Mouse (Mus musculus) neural tube, embryonic 11.5 days (tissue): Measurements from ENCODE around the gene Zfp784. TPM values are rescaled to one million over a fixed set of nuclear protein-coding genes. Genes with fewer than 3 reads are reported as not detected.
A peak's percentile ranks its signal among the peaks of the same experiment; 100 is the strongest.
"Not testable (repeated sequence)": the region's sequence is repeated elsewhere in the genome, so short reads cannot be mapped to it uniquely, and the experiment has no call there.

ENCODE experiments used
- ATAC-seq: fragments of 200-750 bp; cut with Nextera tagmentation; 2 replicates; pipeline ENCODE4 v1.8.0; 2017; ENCODE audit warnings: moderate number of reproducible peaks, mild to moderate bottlenecking, moderate TSS enrichment, moderate library complexity; ENCODE audit not compliant: insufficient read depth, low FRiP score, low TSS enrichment
- DNase-seq: peaks from one replicate; pipeline ENCODE4 v3.0.0-alpha.2; 2015; ENCODE audit warnings: low spot score
- H3K27ac ChIP-seq: fragments of 300-500 bp; sonication (generic); 2 replicates; pipeline ENCODE4 v1.5.1; 2014; ENCODE audit warnings: low read depth, mild to moderate bottlenecking, low read length
- H3K27me3 ChIP-seq: fragments of 300-500 bp; sonication (generic); 2 replicates; pipeline ENCODE4 v1.6.1; 2014; ENCODE audit warnings: mild to moderate bottlenecking, low read length, mixed read lengths; ENCODE audit not compliant: control insufficient read depth, insufficient read depth
- H3K36me3 ChIP-seq: fragments of 300-500 bp; sonication (generic); 2 replicates; pipeline ENCODE4 v1.6.1; 2014; ENCODE audit warnings: mild to moderate bottlenecking, low read length, moderate library complexity, mixed read lengths; ENCODE audit not compliant: control insufficient read depth, insufficient read depth
- H3K4me1 ChIP-seq: fragments of 300-500 bp; sonication (generic); 2 replicates; pipeline ENCODE4 v1.6.1; 2014; ENCODE audit warnings: low read length, mixed read lengths; ENCODE audit not compliant: control insufficient read depth, insufficient read depth
- H3K4me2 ChIP-seq: fragments of 300-500 bp; sonication (generic); 2 replicates; pipeline ENCODE4 v1.6.1; 2014; ENCODE audit warnings: low read depth, mild to moderate bottlenecking, moderate library complexity
- H3K4me3 ChIP-seq: fragments of 300-500 bp; sonication (generic); 2 replicates; pipeline ENCODE4 v1.5.1; 2014; ENCODE audit warnings: low read depth, low read length
- H3K9ac ChIP-seq: fragments of 300-500 bp; sonication (generic); 2 replicates; pipeline ENCODE4 v1.6.1; 2014; ENCODE audit warnings: mild to moderate bottlenecking, low read length
- H3K9me3 ChIP-seq: fragments of 300-500 bp; sonication (generic); 2 replicates; pipeline ENCODE4 v1.6.1; 2016; ENCODE audit warnings: low read length; ENCODE audit not compliant: control insufficient read depth
- WGBS: fragments of 180-500 bp; shearing (Covaris S2); extraction: QIAGEN DNeasy Blood & Tissue Kit; methylation state at CpG from one replicate; pipeline ENCODE4 v1.1.7; 2014; 5-methylcytosine and 5-hydroxymethylcytosine counted together
- polyA plus RNA-seq: library from polyadenylated mRNA; unstranded; fragments of >200 nt; fragmentation: Nextera tagmentation; extraction: Ambion mirVana; gene quantifications from 2 replicates; pipeline ENCODE4 v1.2.1, GENCODE M21; 2014

Zfp784 gene
- polyA plus RNA-seq, 1 experiment from 2014 or later: 3.2 TPM

GRCm38 (mm10) chr7:5020685-5021084 lies 17.6 kb downstream of the Zfp784 start:
- Histone ChIP-seq H3K27me3 (no peaks in the 10 kb centered on the region), H3K4me1 (peaks cover 7% of the 10 kb centered on the region), H3K27ac (peak overlapping the region; percentile 83), H3K4me2 (peak overlapping the region; percentile 81), H3K4me3 (peak overlapping the region; percentile 82), H3K36me3 (peaks cover 7% of the 10 kb centered on the region), H3K9ac (peak overlapping the region; percentile 83), H3K9me3 (no peaks in the 10 kb centered on the region)
- ATAC-seq: peak; percentile 1; the same call in 1 of the 2 replicates
- DNase-seq: no peak
- WGBS: under 1% methylated on average over 12 of the region's 15 CpGs

- ATAC-seq: peak; percentile 89
These were observed 18.1 kb downstream of the Zfp784 start, which contains the start of the genes Zfp865 and Ccdc106 for GRCm38 (mm10) chr7:5020000-5020681. TSS of gene Zfp865 (plus strand) at chr7:5020376. TSS of gene Ccdc106 (plus strand) at chr7:5020553.

GRCm38 (mm10) chr7:5019576-5019975 lies 18.7 kb downstream of the Zfp784 start:
- H3K27me3 ChIP-seq, H3K9me3 ChIP-seq, H3K36me3 ChIP-seq, DNase-seq, ATAC-seq, H3K4me1 ChIP-seq: not testable (repeated sequence)
- 28% methylated on average over 8 of the region's 8 CpGs for WGBS
- H3K4me3 ChIP-seq: peak overlapping the region; percentile 82
- H3K4me2 ChIP-seq: peak overlapping the region; percentile 81
- H3K9ac ChIP-seq: peak overlapping the region; percentile 83
- H3K27ac ChIP-seq: peak overlapping the region; percentile 58; the same call in 1 of the 2 replicates

More at GRCm38 (mm10) chr7:5020000-5020681, 18.1 kb downstream of the Zfp784 start, which contains the start of the genes Zfp865 and Ccdc106:
- Histone ChIP-seq H3K36me3 (peaks cover 5% of the 10 kb centered on the region), H3K27ac (peak within 1 kb of the TSS; percentile 83), H3K4me2 (peak within 1 kb of the TSS; percentile 81), H3K9ac (peak within 1 kb of the TSS; percentile 83), H3K4me1 (peaks cover 7% of the 10 kb centered on the region), H3K27me3 (no peaks in the 10 kb centered on the region), H3K4me3 (peak within 1 kb of the TSS; percentile 82), H3K9me3 (no peaks in the 10 kb centered on the region)
- 1% methylated on average over 48 of the region's 49 CpGs for WGBS
- peak; percentile 99 for DNase-seq

GRCm38 (mm10) chr7:5017931-5018330 lies 20.3 kb downstream of the Zfp784 start:
- Histone ChIP-seq H3K36me3 (peaks cover 2% of the 10 kb centered on the region; the same call in 1 of the 2 replicates), H3K27me3 (no peaks in the 10 kb centered on the region), H3K27ac (no peak overlapping the region), H3K4me1 (peaks cover 10% of the 10 kb centered on the region), H3K9ac (no peak overlapping the region), H3K4me2 (no peak overlapping the region), H3K9me3 (no peaks in the 10 kb centered on the region), H3K4me3 (no peak overlapping the region)
- ATAC-seq (no peak), DNase-seq (no peak)
- WGBS: 96% methylated on average over 21 of the region's 21 CpGs

- H3K27ac ChIP-seq: no peak overlapping the region
- H3K4me1 ChIP-seq: peaks cover 10% of the 10 kb centered on the region
- H3K27me3 ChIP-seq: no peaks in the 10 kb centered on the region
- H3K36me3 ChIP-seq: peaks cover 6% of the 10 kb centered on the region
- ATAC-seq: no peak
- 92% methylated on average over 16 of the region's 16 CpGs for WGBS
- H3K9me3 ChIP-seq: no peaks in the 10 kb centered on the region
- DNase-seq: no peak
- no peak overlapping the region for H3K9ac ChIP-seq
- H3K4me2 ChIP-seq: no peak overlapping the region
- no peak overlapping the region for H3K4me3 ChIP-seq
These were observed 20.9 kb downstream of the Zfp784 start for GRCm38 (mm10) chr7:5017352-5017751.

GRCm38 (mm10) chr7:5016920-5017319 lies 21.3 kb downstream of the Zfp784 start:
- ATAC-seq (no peak), DNase-seq (no peak)
- Histone ChIP-seq H3K4me3 (no peak overlapping the region), H3K4me1 (peaks cover 10% of the 10 kb centered on the region), H3K27me3 (no peaks in the 10 kb centered on the region), H3K27ac (no peak overlapping the region), H3K4me2 (no peak overlapping the region), H3K9me3 (no peaks in the 10 kb centered on the region), H3K36me3 (peaks cover 8% of the 10 kb centered on the region), H3K9ac (no peak overlapping the region)
- 88% methylated on average over 2 of the region's 2 CpGs for WGBS

GRCm38 (mm10) chr7:5016057-5016456 lies 22.2 kb downstream of the Zfp784 start:
- DNase-seq: no peak
- Histone ChIP-seq H3K36me3 (peaks cover 13% of the 10 kb centered on the region), H3K9ac (peak overlapping the region; percentile 77; the same call in 1 of the 2 replicates), H3K9me3 (no peaks in the 10 kb centered on the region), H3K4me3 (peak overlapping the region; percentile 46), H3K4me2 (peak overlapping the region; percentile 57), H3K27ac (peak overlapping the region; percentile 92; the same call in 1 of the 2 replicates), H3K4me1 (peaks cover 8% of the 10 kb centered on the region), H3K27me3 (no peaks in the 10 kb centered on the region)
- WGBS: 61% methylated on average over 3 of the region's 3 CpGs
- ATAC-seq: no peak

GRCm38 (mm10) chr7:5015118-5016001 lies 22.9 kb downstream of the Zfp784 start, which contains the start of gene Gm44973:
TSS of gene Gm44973 (plus strand) at chr7:5015496.
- H3K9ac ChIP-seq: peak within 1 kb of the TSS; percentile 77
- peak within 1 kb of the TSS; percentile 57 for H3K4me2 ChIP-seq
- peaks cover 15% of the 10 kb centered on the region for H3K36me3 ChIP-seq
- under 1% methylated on average over 55 of the region's 76 CpGs for WGBS
- H3K4me3 ChIP-seq: peak within 1 kb of the TSS; percentile 46
- ATAC-seq: peak; percentile 78
- H3K4me1 ChIP-seq: peaks cover 7% of the 10 kb centered on the region; the same call in 1 of the 2 replicates
- DNase-seq: peak; percentile 96
- peak within 1 kb of the TSS; percentile 92 for H3K27ac ChIP-seq
- no peaks in the 10 kb centered on the region for H3K9me3 ChIP-seq
- H3K27me3 ChIP-seq: no peaks in the 10 kb centered on the region
